Comparison of ENCODE assay signal across 8 mouse cellular contexts in the genomic region with DNA sequence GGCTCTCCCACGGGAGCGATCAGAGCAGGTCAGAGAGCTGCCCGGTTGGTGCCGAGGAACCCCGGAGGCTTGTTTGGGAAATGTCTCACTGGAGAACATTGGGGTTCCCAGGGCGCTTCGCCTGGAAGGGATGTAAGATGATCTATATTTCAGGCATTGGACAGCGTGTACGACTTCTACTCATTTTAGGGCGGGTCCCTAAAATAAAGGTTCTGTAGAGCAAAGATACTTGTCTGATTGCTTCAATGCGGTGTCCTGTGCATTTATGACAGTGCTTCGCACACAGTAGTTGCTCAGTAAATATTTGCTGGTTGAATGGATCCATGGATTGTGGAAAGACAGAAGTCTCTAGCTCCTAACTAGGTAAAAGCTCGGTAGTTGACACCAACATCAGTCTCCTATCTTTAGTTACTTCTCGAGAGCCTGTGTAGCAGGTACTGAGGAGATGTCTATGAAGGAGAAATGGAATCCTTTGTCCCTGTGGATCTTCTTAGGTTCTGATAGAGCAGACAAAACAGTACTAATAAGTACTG. TPM values are rescaled to one million over a fixed set of nuclear protein-coding genes. Genes with fewer than 3 reads are reported as not detected.
DNase-seq lines count a peak whose midpoint lies in the region; ATAC-seq lines count a peak whose summit lies in the region.

No protein-coding gene starts in this region.

- peak overlapping the region; percentile 85 for H3K27ac ChIP-seq in heart, embryonic 16.5 days (ENCODE audit: low read length)
- peak overlapping the region; percentile 66 for H3K27ac ChIP-seq in hindbrain, embryonic 13.5 days
- H3K27ac ChIP-seq in midbrain, embryonic 10.5 days (replicated peaks): peak overlapping the region; percentile 89

- DNase-seq in heart, postnatal 4 days: no peak
- peak; percentile 49 for DNase-seq in R1 (ENCODE audit: low read depth, low spot score)
- no peak for DNase-seq in midbrain, embryonic 10.5 days (ENCODE audit: low spot score)
- no peak for DNase-seq in frontal cortex, postnatal 36 days (ENCODE audit: low spot score in 2 of 2)
- no peak for DNase-seq in cerebellum, postnatal 36 days
- DNase-seq in adrenal gland, postnatal 4 days (ENCODE audit: low spot score in 2 of 2): no peak

- no peaks in the 10 kb centered on the region for H3K9me3 ChIP-seq in heart, embryonic 16.5 days (replicated peaks; ENCODE audit: control insufficient read depth, low read length)
- H3K9me3 ChIP-seq in hindbrain, embryonic 13.5 days: no peaks in the 10 kb centered on the region
- H3K9me3 ChIP-seq in midbrain, embryonic 10.5 days (replicated peaks): no peaks in the 10 kb centered on the region

- no peaks in the 10 kb centered on the region for H3K36me3 ChIP-seq in heart, embryonic 16.5 days (ENCODE audit: control insufficient read depth, insufficient read depth)
- H3K36me3 ChIP-seq in hindbrain, embryonic 13.5 days: no peaks in the 10 kb centered on the region
- no peaks in the 10 kb centered on the region for H3K36me3 ChIP-seq in midbrain, embryonic 10.5 days

- peaks cover 14% of the 10 kb centered on the region for H3K4me1 ChIP-seq in heart, embryonic 16.5 days (ENCODE audit: control insufficient read depth, insufficient read depth, low read length)
- H3K4me1 ChIP-seq in hindbrain, embryonic 13.5 days (replicated peaks): peaks cover 22% of the 10 kb centered on the region
- H3K4me1 ChIP-seq in midbrain, embryonic 10.5 days: peaks cover 18% of the 10 kb centered on the region

- H3K9ac ChIP-seq in heart, embryonic 16.5 days (ENCODE audit: low read length): peak overlapping the region; percentile 88
- H3K9ac ChIP-seq in hindbrain, embryonic 13.5 days: peak overlapping the region; percentile 91

- no peaks in the 10 kb centered on the region for H3K27me3 ChIP-seq in heart, embryonic 16.5 days (ENCODE audit: control insufficient read depth, insufficient read depth, low read length)
- 0 out of 2 replicates have a peak, but pooled peaks cover 6% of the 10 kb centered on the region for H3K27me3 ChIP-seq in hindbrain, embryonic 13.5 days
- H3K27me3 ChIP-seq in midbrain, embryonic 10.5 days (ENCODE audit: low read depth, poor library complexity, severe bottlenecking): 0 out of 2 replicates have a peak, but pooled peaks cover 5% of the 10 kb centered on the region

- no peak for ATAC-seq in heart, embryonic 16.5 days (replicated peaks; ENCODE audit: extremely low read depth, insufficient read depth, low FRiP score)
- no peak for ATAC-seq in hindbrain, embryonic 13.5 days (ENCODE audit: low FRiP score)

- WGBS in heart, embryonic 16.5 days: 16% methylated on average over 14 of the region's 14 CpGs
- WGBS in hindbrain, embryonic 13.5 days: 27% methylated on average over 14 of the region's 14 CpGs
- 27% methylated on average over 14 of the region's 14 CpGs for WGBS in midbrain, embryonic 10.5 days

- H3K4me2 ChIP-seq in heart, embryonic 16.5 days (ENCODE audit: low read depth, low read length): peak overlapping the region; percentile 77
- peak overlapping the region; percentile 80 for H3K4me2 ChIP-seq in hindbrain, embryonic 13.5 days

- peak overlapping the region; percentile 82 for H3K4me3 ChIP-seq in heart, embryonic 16.5 days (ENCODE audit: low read length)
- H3K4me3 ChIP-seq in hindbrain, embryonic 13.5 days: peak overlapping the region; percentile 76
- H3K4me3 ChIP-seq in midbrain, embryonic 10.5 days: peak overlapping the region; percentile 91

RNA-seq across cellular contexts. Expression of gene Arfgef2, which starts 0.9 kb away (rescaled TPM):
- polyA plus RNA-seq in heart, embryonic 16.5 days (2015; fragmentation: Nextera tagmentation; extraction: Ambion mirVana): 6.2 TPM in 2 replicates
- total RNA-seq in heart, postnatal 4 days (2021): 10 to 100 TPM; 39.7 to 42.3 TPM
- polyA plus RNA-seq in hindbrain, embryonic 13.5 days (2015; fragmentation: Nextera tagmentation; extraction: Ambion mirVana): 3.7 and 4.0 TPM in 2 replicates
- polyA plus RNA-seq in midbrain, embryonic 10.5 days (2016; fragmentation: Nextera tagmentation; extraction: Ambion mirVana): 4.2 and 5.3 TPM in 2 replicates
- 10 to 100 TPM; 45.2 to 46.4 TPM for total RNA-seq in adrenal gland, postnatal 4 days (2021)

RNA-seq across cellular contexts. Expression of gene Trp53rkb, which starts 13.9 kb away (rescaled TPM):
- polyA plus RNA-seq in heart, embryonic 16.5 days (2015; fragmentation: Nextera tagmentation; extraction: Ambion mirVana): 4.3 and 4.8 TPM in 2 replicates
- 1 to 10 TPM; 4.0 to 5.1 TPM for total RNA-seq in heart, postnatal 4 days (2021)
- polyA plus RNA-seq in hindbrain, embryonic 13.5 days (2015; fragmentation: Nextera tagmentation; extraction: Ambion mirVana): 8.2 and 10.8 TPM in 2 replicates
- 10.0 and 12.7 TPM in 2 replicates for polyA plus RNA-seq in midbrain, embryonic 10.5 days (2016; fragmentation: Nextera tagmentation; extraction: Ambion mirVana)
- total RNA-seq in adrenal gland, postnatal 4 days (2021): 1 to 10 TPM; 6.4 to 7.2 TPM
